Mouse (Mus musculus): ENCODE data around the gene Ccnjl.

DNA sequence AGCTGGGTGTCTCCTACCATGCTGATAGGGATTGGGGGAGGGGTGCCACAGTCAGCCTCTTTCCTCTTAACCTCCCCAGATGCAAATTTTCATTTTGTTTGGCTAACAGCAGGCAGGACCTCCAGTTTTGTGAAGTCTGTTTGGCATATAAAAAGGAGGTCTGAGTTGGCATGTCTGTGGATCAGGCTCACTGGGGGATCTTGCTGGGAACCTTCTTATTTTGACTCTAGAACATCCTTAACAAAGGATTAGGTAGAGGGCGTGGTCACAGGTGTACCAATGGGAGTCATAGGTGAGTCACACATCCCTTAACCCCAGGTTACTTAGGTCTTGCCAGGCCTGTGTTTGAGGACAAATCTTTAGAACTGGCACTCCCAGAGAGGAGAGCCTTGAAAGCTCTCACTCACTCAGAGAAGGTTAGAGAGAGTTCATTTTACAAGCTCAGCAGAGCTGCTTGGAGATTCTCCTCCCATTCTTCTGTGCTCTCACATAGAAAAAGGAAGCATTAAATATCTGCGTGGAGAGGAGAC, 15.9 kb upstream of the Ccnjl start:
- no peak for TF ChIP-seq POLR2A (IDR thresholded peaks at IDR 0.05; ENCODE audit: low read depth, low read length)
- TF ChIP-seq CTCF (IDR thresholded peaks at IDR 0.05; ENCODE audit: extremely low read depth, insufficient read depth, insufficient read length, insufficient replicate concordance) = no peak

All from spleen, adult 2 months (tissue).